Mouse (Mus musculus): ENCODE measurements around the gene Rpl10a. TPM values are rescaled to one million over a fixed set of nuclear protein-coding genes. Genes with fewer than 3 reads are reported as not detected.

Gene Rpl10a
- total and polyA plus RNA-seq, 3 experiments, result 2,044 to 2,803 TPM; not detected in 1

GRCm38 (mm10) chr17:28332113-28332914 lies 4.0 kb downstream of the Rpl10a start:
- H3K4me3 ChIP-seq (ENCODE audit: control insufficient read depth in 1 of 2, insufficient read depth in 1 of 2, low read depth in 2 of 2, low read length in 2 of 2), result no peak overlapping the region
- peaks cover 0 to 8% of the 10 kb centered on the region in 2 experiments; a peak in 1 of 4 replicates for H3K4me1 ChIP-seq (ENCODE audit: control insufficient read depth in 1 of 2, insufficient read depth in 2 of 2, low read length in 2 of 2)
- H3K9ac ChIP-seq (ENCODE audit: control insufficient read depth, low read depth, low read length, poor library complexity, severe bottlenecking), result no peak overlapping the region
- no peaks in the 10 kb centered on the region for H3K27me3 ChIP-seq (ENCODE audit: control insufficient read depth in 1 of 2, insufficient read depth in 2 of 2, low read length in 2 of 2)
- H3K79me2 ChIP-seq (ENCODE audit: control insufficient read depth, insufficient read depth, low read length, poor library complexity), result peaks cover 24% of the 10 kb centered on the region
- no peaks in the 10 kb centered on the region for H3K9me3 ChIP-seq (replicated peaks; ENCODE audit: insufficient read depth, low read length)
- peaks cover 4 to 5% of the 10 kb centered on the region in 2 experiments; a peak in 3 of 4 replicates for H3K36me3 ChIP-seq (ENCODE audit: control insufficient read depth in 1 of 2, insufficient read depth in 2 of 2, low read length in 2 of 2)
- TF ChIP-seq CHD1 (IDR thresholded peaks at IDR 0.05; ENCODE audit: low read depth, low read length) (no peak), NELFE (IDR thresholded peaks at IDR 0.05; ENCODE audit: low read depth, low read length) (0 out of 2 replicates have a peak, but pooled peaks have one; percentile 3), GABPA (IDR thresholded peaks at IDR 0.05; ENCODE audit: low read depth, low read length) (no peak), SIN3A (IDR thresholded peaks at IDR 0.05; ENCODE audit: low read length) (no peak), POLR2AphosphoS5 (IDR thresholded peaks at IDR 0.05; ENCODE audit: borderline replicate concordance, low read depth, low read length) (0 out of 2 replicates have a peak, but pooled peaks have one; percentile 61), POLR2A (IDR thresholded peaks at IDR 0.05; ENCODE audit: control insufficient read depth in 1 of 2, insufficient read depth in 1 of 2, low read depth in 1 of 2, low read length in 2 of 2, poor library complexity in 1 of 2) (peak; percentile 11 to 14; a peak in 1 of 4 replicates), MXI1 (IDR thresholded peaks at IDR 0.05; ENCODE audit: low read depth, low read length) (no peak), JUND (IDR thresholded peaks at IDR 0.05; ENCODE audit: low read depth, low read length) (no peak)
- no peak overlapping the region for H3K27ac ChIP-seq (ENCODE audit: control insufficient read depth, low read depth, low read length)
- peak; percentile 72 for DNase-seq (ENCODE audit: low read depth, low spot score)

GRCm38 (mm10) chr17:28332915-28333546 lies 4.8 kb downstream of the Rpl10a start:
- Histone ChIP-seq H3K9ac (ENCODE audit: control insufficient read depth, low read depth, low read length, poor library complexity, severe bottlenecking) (no peak overlapping the region), H3K9me3 (replicated peaks; ENCODE audit: insufficient read depth, low read length) (no peaks in the 10 kb centered on the region), H3K36me3 (ENCODE audit: control insufficient read depth in 1 of 2, insufficient read depth in 2 of 2, low read length in 2 of 2) (peaks cover 4 to 5% of the 10 kb centered on the region in 2 experiments; a peak in 3 of 4 replicates), H3K4me1 (ENCODE audit: control insufficient read depth in 1 of 2, insufficient read depth in 2 of 2, low read length in 2 of 2) (peaks cover 0 to under 1% of the 10 kb centered on the region in 2 experiments; a peak in 1 of 4 replicates), H3K79me2 (ENCODE audit: control insufficient read depth, insufficient read depth, low read length, poor library complexity) (peaks cover 22% of the 10 kb centered on the region), H3K27me3 (ENCODE audit: control insufficient read depth in 1 of 2, insufficient read depth in 2 of 2, low read length in 2 of 2) (no peaks in the 10 kb centered on the region), H3K27ac (ENCODE audit: control insufficient read depth, low read depth, low read length) (no peak overlapping the region), H3K4me3 (ENCODE audit: control insufficient read depth in 1 of 2, insufficient read depth in 1 of 2, low read depth in 2 of 2, low read length in 2 of 2) (no peak overlapping the region)
- TF ChIP-seq USF1 (IDR thresholded peaks at IDR 0.05; ENCODE audit: low read depth, low read length), result peak; percentile 40; the same call in 1 of the 2 replicates
- no peak for TF ChIP-seq JUND (IDR thresholded peaks at IDR 0.05; ENCODE audit: low read depth, low read length)
- DNase-seq (ENCODE audit: low read depth, low spot score), result no peak

GRCm38 (mm10) chr17:28335267-28335666 lies 7.0 kb downstream of the Rpl10a start:
- H3K4me1 ChIP-seq (ENCODE audit: control insufficient read depth in 1 of 2, insufficient read depth in 2 of 2, low read length in 2 of 2), result peaks cover 0 to under 1% of the 10 kb centered on the region in 2 experiments; a peak in 1 of 4 replicates
- H3K9me3 ChIP-seq (replicated peaks; ENCODE audit: insufficient read depth, low read length), result no peaks in the 10 kb centered on the region
- H3K27ac ChIP-seq (ENCODE audit: control insufficient read depth, low read depth, low read length), result no peak overlapping the region
- DNase-seq (ENCODE audit: low read depth, low spot score), result no peak
- TF ChIP-seq ZNF384 (IDR thresholded peaks at IDR 0.05; ENCODE audit: low read depth, low read length) (no peak), MAFK (IDR thresholded peaks at IDR 0.05; ENCODE audit: borderline replicate concordance, low read depth, low read length) (no peak), MEF2A (IDR thresholded peaks at IDR 0.05; ENCODE audit: extremely low read depth, insufficient replicate concordance, low read depth, low read length, poor library complexity, severe bottlenecking) (no peak), MAX (IDR thresholded peaks at IDR 0.05; ENCODE audit: low read length) (no peak), ZC3H11A (IDR thresholded peaks at IDR 0.05; ENCODE audit: low read depth, low read length) (no peak), RAD21 (IDR thresholded peaks at IDR 0.05; ENCODE audit: low read depth, low read length) (no peak), GATA1 (IDR thresholded peaks at IDR 0.05; ENCODE audit: low read depth, low read length) (no peak), POLR2AphosphoS5 (IDR thresholded peaks at IDR 0.05; ENCODE audit: borderline replicate concordance, low read depth, low read length) (no peak), TCF12 (IDR thresholded peaks at IDR 0.05; ENCODE audit: low read depth, low read length) (no peak), UBTF (IDR thresholded peaks at IDR 0.05; ENCODE audit: borderline replicate concordance, insufficient read depth, low read depth, low read length) (no peak), ELF1 (IDR thresholded peaks at IDR 0.05; ENCODE audit: low read depth, low read length) (no peak), CHD2 (IDR thresholded peaks at IDR 0.05; ENCODE audit: low read length) (no peak), NRF1 (IDR thresholded peaks at IDR 0.05; ENCODE audit: insufficient read depth, low read depth, low read length, poor library complexity, severe bottlenecking) (no peak), TAL1 (IDR thresholded peaks at IDR 0.05; ENCODE audit: low read length) (no peak), SIN3A (IDR thresholded peaks at IDR 0.05; ENCODE audit: low read length) (no peak), POLR2AphosphoS2 (IDR thresholded peaks at IDR 0.05; ENCODE audit: low read length) (no peak)
- H3K4me3 ChIP-seq (ENCODE audit: control insufficient read depth in 1 of 2, insufficient read depth in 1 of 2, low read depth in 2 of 2, low read length in 2 of 2), result no peak overlapping the region
- H3K36me3 ChIP-seq (ENCODE audit: control insufficient read depth in 1 of 2, insufficient read depth in 2 of 2, low read length in 2 of 2), result peaks cover 0 to 3% of the 10 kb centered on the region in 2 experiments; a peak in 2 of 4 replicates
- no peaks in the 10 kb centered on the region for H3K27me3 ChIP-seq (ENCODE audit: control insufficient read depth in 1 of 2, insufficient read depth in 2 of 2, low read length in 2 of 2)
- H3K9ac ChIP-seq (ENCODE audit: control insufficient read depth, low read depth, low read length, poor library complexity, severe bottlenecking), result no peak overlapping the region
- peaks cover 3% of the 10 kb centered on the region; the same call in 1 of the 2 replicates for H3K79me2 ChIP-seq (ENCODE audit: control insufficient read depth, insufficient read depth, low read length, poor library complexity)
